Mouse (Mus musculus) MEL (cell line): ENCODE data around the gene Fam110c. TPM values are rescaled to one million over a fixed set of nuclear protein-coding genes. Genes with fewer than 3 reads are reported as not detected.

Source experiments
- DNase-seq: peaks from one replicate; pipeline ENCODE4 v3.0.0; 2011; ENCODE audit warnings: low read depth, low spot score
- H3K27ac ChIP-seq: 2 replicates; pipeline ENCODE4 v1.5.1; 2012; ENCODE audit warnings: low read depth, mild to moderate bottlenecking, control low read depth, low read length, moderate library complexity; ENCODE audit not compliant: control insufficient read depth
- H3K27me3 ChIP-seq, 2 experiments: fragments of 150-350 bp in 1 of 2; sonication (generic) in 1 of 2; 2 replicates each; pipeline ENCODE4 v1.6.1; 2012; ENCODE audit warnings: low read length in 2 of 2, mild to moderate bottlenecking in 2 of 2, improper control_type of control experiment in 1 of 2, moderate library complexity in 1 of 2; ENCODE audit not compliant: insufficient read depth in 2 of 2, control insufficient read depth in 1 of 2
- H3K36me3 ChIP-seq, 2 experiments: 2 replicates each; pipeline ENCODE4 v1.6.1; 2012 to 2014; ENCODE audit warnings: low read length in 2 of 2, improper control_type of control experiment in 1 of 2, inconsistent platforms in 1 of 2, mild to moderate bottlenecking in 1 of 2; ENCODE audit not compliant: insufficient read depth in 2 of 2, control insufficient read depth in 1 of 2
- H3K4me1 ChIP-seq, 2 experiments: fragments of 150-350 bp in 1 of 2; sonication (generic) in 1 of 2; 2 replicates each; pipeline ENCODE4 v1.6.1; 2012; ENCODE audit warnings: low read length in 2 of 2, improper control_type of control experiment in 1 of 2, mild to moderate bottlenecking in 1 of 2; ENCODE audit not compliant: insufficient read depth in 2 of 2, control insufficient read depth in 1 of 2
- H3K4me3 ChIP-seq, 2 experiments: fragments of 150-350 bp in 1 of 2; sonication (generic) in 1 of 2; 2 replicates each; pipeline ENCODE4 v1.5.1; 2012; ENCODE audit warnings: low read depth in 2 of 2, low read length in 2 of 2, mild to moderate bottlenecking in 2 of 2, moderate library complexity in 2 of 2, control low read depth in 1 of 2, improper control_type of control experiment in 1 of 2; ENCODE audit not compliant: control insufficient read depth in 1 of 2, insufficient read depth in 1 of 2
- H3K79me2 ChIP-seq: 2 replicates; pipeline ENCODE4 v1.6.1; 2012; ENCODE audit warnings: mild to moderate bottlenecking, low read length, moderate library complexity; ENCODE audit not compliant: control insufficient read depth, poor library complexity, insufficient read depth
- H3K9ac ChIP-seq: 2 replicates; pipeline ENCODE4 v1.6.1; 2012; ENCODE audit warnings: low read depth, mild to moderate bottlenecking, control low read depth, low read length, moderate library complexity; ENCODE audit not compliant: control insufficient read depth, poor library complexity, severe bottlenecking
- H3K9me3 ChIP-seq: fragments of 150-350 bp; sonication (generic); replicated peaks from 2 replicates; pipeline ENCODE4 v1.6.1; 2012; ENCODE audit warnings: mild to moderate bottlenecking, low read length, improper control_type of control experiment, moderate library complexity; ENCODE audit not compliant: insufficient read depth
- BHLHE40 ChIP-seq: IDR thresholded peaks from 2 replicates; pipeline ENCODE4 v1.6.1; 2012; ENCODE audit warnings: low read depth, mild to moderate bottlenecking, inconsistent platforms, low read length, improper control_type of control experiment, borderline replicate concordance
- CTCF ChIP-seq, 3 experiments: IDR thresholded peaks in 2 of 3; conservative IDR thresholded peaks in 1 of 3; 2 replicates each; pipeline ENCODE4 v1.5.1; 2011 to 2012; ENCODE audit warnings: low read length in 3 of 3, low read depth in 2 of 3, mild to moderate bottlenecking in 2 of 3, improper control_type of control experiment in 1 of 3, inconsistent platforms in 1 of 3, mixed read lengths in 1 of 3, moderate library complexity in 1 of 3; ENCODE audit not compliant: control insufficient read depth in 1 of 3, insufficient read depth in 1 of 3, poor library complexity in 1 of 3, severe bottlenecking in 1 of 3
- ELF1 ChIP-seq: IDR thresholded peaks from 2 replicates; pipeline ENCODE4 v1.6.1; 2014; ENCODE audit warnings: low read depth, mild to moderate bottlenecking, inconsistent platforms, low read length, improper control_type of control experiment, moderate library complexity
- ETS1 ChIP-seq: IDR thresholded peaks from 2 replicates; pipeline ENCODE4 v1.6.1; 2012; ENCODE audit warnings: low read depth, mild to moderate bottlenecking, inconsistent platforms, low read length, improper control_type of control experiment, moderate library complexity
- JUND ChIP-seq: IDR thresholded peaks from 2 replicates; pipeline ENCODE4 v1.6.1; 2011; ENCODE audit warnings: low read depth, mild to moderate bottlenecking, improper control_type of control experiment, low read length
- MAX ChIP-seq: IDR thresholded peaks from 2 replicates; pipeline ENCODE4 v1.6.1; 2011; ENCODE audit warnings: low read length, improper control_type of control experiment
- MAZ ChIP-seq: IDR thresholded peaks from 2 replicates; pipeline ENCODE4 v1.6.1; 2012; ENCODE audit warnings: low read depth, mild to moderate bottlenecking, inconsistent platforms, low read length, improper control_type of control experiment
- MEF2A ChIP-seq: IDR thresholded peaks from 2 replicates; pipeline ENCODE4 v1.6.1; 2014; ENCODE audit warnings: low read depth, mild to moderate bottlenecking, inconsistent platforms, low read length, improper control_type of control experiment; ENCODE audit not compliant: poor library complexity, insufficient replicate concordance, severe bottlenecking; ENCODE audit errors: extremely low read depth
- MXI1 ChIP-seq: IDR thresholded peaks from 2 replicates; pipeline ENCODE4 v1.6.1; 2011; ENCODE audit warnings: mild to moderate bottlenecking, low read depth, low read length, improper control_type of control experiment
- NELFE ChIP-seq: IDR thresholded peaks from 2 replicates; pipeline ENCODE4 v1.6.1; 2011; ENCODE audit warnings: low read depth, low read length, improper control_type of control experiment
- NRF1 ChIP-seq: IDR thresholded peaks from 2 replicates; pipeline ENCODE4 v1.6.1; 2014; ENCODE audit warnings: low read depth, mild to moderate bottlenecking, inconsistent platforms, low read length, improper control_type of control experiment, moderate library complexity; ENCODE audit not compliant: poor library complexity, insufficient read depth, severe bottlenecking
- POLR2A ChIP-seq, 2 experiments: IDR thresholded peaks; 2 replicates each; pipeline ENCODE4 v1.6.1; 2011 to 2012; ENCODE audit warnings: low read length in 2 of 2, mild to moderate bottlenecking in 2 of 2, control low read depth in 1 of 2, improper control_type of control experiment in 1 of 2, low read depth in 1 of 2, moderate library complexity in 1 of 2; ENCODE audit not compliant: control insufficient read depth in 1 of 2, insufficient read depth in 1 of 2, poor library complexity in 1 of 2
- POLR2AphosphoS5 ChIP-seq: IDR thresholded peaks from 2 replicates; pipeline ENCODE4 v1.6.1; 2012; ENCODE audit warnings: low read depth, borderline replicate concordance, mild to moderate bottlenecking, inconsistent platforms, low read length, moderate library complexity, mixed read lengths
- RAD21 ChIP-seq: IDR thresholded peaks from 2 replicates; pipeline ENCODE4 v1.6.1; 2011; ENCODE audit warnings: mild to moderate bottlenecking, low read depth, low read length, improper control_type of control experiment
- RCOR1 ChIP-seq: IDR thresholded peaks from 2 replicates; pipeline ENCODE4 v1.6.1; 2012; ENCODE audit warnings: low read depth, mild to moderate bottlenecking, inconsistent platforms, low read length, improper control_type of control experiment
- SIN3A ChIP-seq: IDR thresholded peaks from 2 replicates; pipeline ENCODE4 v1.6.1; 2012; ENCODE audit warnings: low read length, improper control_type of control experiment, inconsistent platforms
- SMC3 ChIP-seq: IDR thresholded peaks from 2 replicates; pipeline ENCODE4 v1.6.1; 2011; ENCODE audit warnings: low read depth, low read length, improper control_type of control experiment
- TAL1 ChIP-seq: IDR thresholded peaks from 2 replicates; pipeline ENCODE4 v1.6.1; 2012; ENCODE audit warnings: mild to moderate bottlenecking, inconsistent platforms, low read length, moderate library complexity, mixed read lengths
- TBP ChIP-seq: IDR thresholded peaks from 2 replicates; pipeline ENCODE4 v1.8.0; 2011; ENCODE audit warnings: low read depth, low read length, improper control_type of control experiment
- TCF12 ChIP-seq: IDR thresholded peaks from 2 replicates; pipeline ENCODE4 v1.6.1; 2014; ENCODE audit warnings: low read depth, mild to moderate bottlenecking, inconsistent platforms, low read length, improper control_type of control experiment, moderate library complexity
- UBTF ChIP-seq: IDR thresholded peaks from 2 replicates; pipeline ENCODE4 v1.6.1; 2012; ENCODE audit warnings: low read depth, mild to moderate bottlenecking, inconsistent platforms, low read length, improper control_type of control experiment, moderate library complexity, borderline replicate concordance; ENCODE audit not compliant: insufficient read depth
- USF1 ChIP-seq: IDR thresholded peaks from 2 replicates; pipeline ENCODE4 v1.6.1; 2014; ENCODE audit warnings: low read depth, mild to moderate bottlenecking, inconsistent platforms, low read length, improper control_type of control experiment, moderate library complexity
- ZNF384 ChIP-seq: IDR thresholded peaks from 2 replicates; pipeline ENCODE4 v1.6.1; 2012; ENCODE audit warnings: low read depth, mild to moderate bottlenecking, inconsistent platforms, low read length, improper control_type of control experiment
- polyA plus RNA-seq, 2 experiments: library from polyadenylated mRNA; stranded (reverse) in 1 of 2; unstranded in 1 of 2; fragments of >175 nt in 1 of 2; fragments of >200 nt in 1 of 2; gene quantifications; 2 replicates each; pipeline versions ENCODE4 v1.2.1 to v1.2.4; 2012; ENCODE audit warnings: low replicate concordance in 2 of 2, low read depth in 1 of 2; ENCODE audit not compliant: insufficient read length in 2 of 2, insufficient read depth in 1 of 2, missing spikeins in 1 of 2
- total RNA-seq: library from RNA; depleted of rRNA; stranded (reverse); fragments of 300-350 nt; gene quantifications from 2 replicates; pipeline ENCODE4 v1.2.3, GENCODE M21; 2012

Gene Fam110c
- total and polyA plus RNA-seq, 3 experiments = 0.04 to 0.40 TPM; not detected in 1

GRCm38 (mm10) chr12:31078030-31078429 is 4.4 kb downstream of the Fam110c start:
- Histone ChIP-seq H3K79me2 (no peaks in the 10 kb centered on the region), H3K36me3 (peaks cover 0 to 19% of the 10 kb centered on the region in 2 experiments; a peak in 2 of 4 replicates)
- no peak for TF ChIP-seq SMC3
- no peak for TF ChIP-seq TAL1
- TF ChIP-seq POLR2AphosphoS5 = no peak
- TF ChIP-seq JUND = no peak
- no peak for TF ChIP-seq NELFE
- no peak for TF ChIP-seq RAD21
- TF ChIP-seq MXI1 = no peak
- TF ChIP-seq MEF2A = no peak
- TF ChIP-seq ELF1 = no peak
- TF ChIP-seq, all 39 proteins: peak for 0
- Histone ChIP-seq H3K27ac (no peak overlapping the region), H3K4me1 (peaks cover 7 to 24% of the 10 kb centered on the region in 2 experiments), H3K9ac (no peak overlapping the region), H3K27me3 (peaks cover 2 to 6% of the 10 kb centered on the region in 2 experiments; a peak in 3 of 4 replicates), H3K4me3 (no peak overlapping the region), H3K9me3 (no peaks in the 10 kb centered on the region)
- no peak for DNase-seq

GRCm38 (mm10) chr12:31080352-31080751 is 6.7 kb downstream of the Fam110c start:
- DNase-seq = no peak
- Histone ChIP-seq H3K79me2 (no peaks in the 10 kb centered on the region), H3K36me3 (peaks cover 0 to 24% of the 10 kb centered on the region in 2 experiments; a peak in 2 of 4 replicates), H3K27me3 (peaks cover 0 to 2% of the 10 kb centered on the region in 2 experiments; a peak in 2 of 4 replicates), H3K9me3 (no peaks in the 10 kb centered on the region), H3K9ac (no peak overlapping the region), H3K4me3 (no peak overlapping the region), H3K4me1 (peaks cover 11 to 28% of the 10 kb centered on the region in 2 experiments), H3K27ac (no peak overlapping the region)
- TF ChIP-seq MAZ (no peak), MXI1 (no peak), POLR2A (IDR thresholded peaks at IDR 0.05; ENCODE audit: control insufficient read depth in 1 of 2, insufficient read depth in 1 of 2, low read depth in 1 of 2, low read length in 2 of 2, poor library complexity in 1 of 2) (no peak), TCF12 (no peak), UBTF (no peak), SIN3A (no peak), MAX (no peak), BHLHE40 (no peak), NELFE (no peak), ZNF384 (no peak), NRF1 (no peak), USF1 (no peak), ETS1 (no peak), TAL1 (no peak), RCOR1 (no peak), CTCF (IDR thresholded peaks at IDR 0.05 in 2 of 3, conservative IDR thresholded peaks at IDR 0.05 in 1 of 3; ENCODE audit: control insufficient read depth in 1 of 3, insufficient read depth in 1 of 3, low read depth in 2 of 3, low read length in 3 of 3, poor library complexity in 1 of 3, severe bottlenecking in 1 of 3) (no peak), TBP (no peak)
